Mouse (Mus musculus) MEL-GATA-1-ER (cell line): ENCODE measurements around the gene Fhl3.

ENCODE experiments used
- DNase-seq: peaks from one replicate; pipeline ENCODE4 v3.0.0-alpha.2; 2012; ENCODE audit warnings: low read depth; ENCODE audit errors: extremely low read depth

Gene Fhl3

GRCm38 (mm10) chr4:124755526-124755925 lies 55.0 kb downstream of the Fhl3 start:
- no peak for DNase-seq
